Comparison of ENCODE assay signal across 23 mouse cellular contexts in the genomic region with DNA sequence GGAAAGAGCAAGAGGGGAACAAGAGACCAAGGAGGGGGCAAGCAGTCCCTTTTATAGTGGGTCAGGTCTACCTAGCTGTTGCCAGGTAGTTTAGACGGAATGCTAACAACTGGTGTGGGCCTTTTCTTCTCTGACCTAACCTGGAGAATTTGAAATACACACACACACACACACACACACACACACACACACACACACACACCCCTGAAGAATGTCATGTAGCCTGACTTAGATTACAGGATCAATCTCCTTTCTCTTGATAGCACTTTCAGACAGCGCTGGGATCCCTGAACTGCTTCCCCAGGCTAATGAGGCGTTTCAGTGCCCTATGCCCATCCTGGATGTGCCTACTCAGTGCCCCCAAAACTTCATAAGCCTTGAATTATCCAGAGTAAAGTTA. TPM values are rescaled to one million over a fixed set of nuclear protein-coding genes. Genes with fewer than 3 reads are reported as not detected.
A peak's percentile ranks its signal among the peaks of the same experiment; 100 is the strongest.
DNase-seq lines count a peak whose midpoint lies in the region; ATAC-seq lines count a peak whose summit lies in the region.
"Had no signal": no experiment of that assay in that cellular context is flagged by ENCODE, and none has a peak within 500 bp of the region (broad histone marks: within the 10 kb centered on the region; RNA-seq: fewer than 3 reads in every experiment).

No protein-coding gene starts in this region.

- ATAC-seq in liver, embryonic 13.5 days (ENCODE audit: low read depth): peak; percentile 45; the same call in 1 of the 2 replicates
- peak; percentile 56 for ATAC-seq in liver, embryonic 15.5 days (ENCODE audit: insufficient read depth)
- ATAC-seq in liver, embryonic 16.5 days (ENCODE audit: low read depth): no peak
- ATAC-seq in midbrain, embryonic 15.5 days (replicated peaks): no peak
- ATAC-seq: forebrain, embryonic 14.5 days; forebrain, embryonic 16.5 days had no signal

- peak overlapping the region; percentile 42 for H3K4me2 ChIP-seq in liver, embryonic 13.5 days
- H3K4me2 ChIP-seq in liver, embryonic 15.5 days: peak overlapping the region; percentile 46
- 0 out of 2 replicates have a peak overlapping the region, but pooled peaks have one; percentile 1 for H3K4me2 ChIP-seq in liver, embryonic 16.5 days (ENCODE audit: low read depth, low read length)
- H3K4me2 ChIP-seq in midbrain, embryonic 15.5 days: no peak overlapping the region
- H3K4me2 ChIP-seq: embryonic facial prominence, embryonic 13.5 days; embryonic facial prominence, embryonic 15.5 days; forebrain, embryonic 12.5 days had no signal

- H3K27ac ChIP-seq in liver, embryonic 13.5 days: no peak overlapping the region; the same call in 1 of the 2 replicates
- 0 out of 2 replicates have a peak overlapping the region, but pooled peaks have one; percentile 29 for H3K27ac ChIP-seq in liver, embryonic 15.5 days (replicated peaks)
- H3K27ac ChIP-seq in liver, embryonic 16.5 days (ENCODE audit: low read length): no peak overlapping the region
- no peak overlapping the region for H3K27ac ChIP-seq in midbrain, embryonic 15.5 days
- H3K27ac ChIP-seq: embryonic facial prominence, embryonic 13.5 days; embryonic facial prominence, embryonic 15.5 days; forebrain, embryonic 10.5 days; forebrain, embryonic 12.5 days had no signal

- H3K4me3 ChIP-seq in liver, embryonic 13.5 days (replicated peaks): no peak overlapping the region
- H3K4me3 ChIP-seq in liver, embryonic 15.5 days (replicated peaks): no peak overlapping the region
- H3K4me3 ChIP-seq in liver, embryonic 16.5 days (ENCODE audit: low read depth, low read length): no peak overlapping the region
- H3K4me3 ChIP-seq in midbrain, embryonic 15.5 days: no peak overlapping the region
- H3K4me3 ChIP-seq: embryonic facial prominence, embryonic 13.5 days; embryonic facial prominence, embryonic 15.5 days; erythroblast, embryonic 14.5 days; forebrain, embryonic 10.5 days; forebrain, embryonic 12.5 days had no signal

- 72% methylated on average over 3 of the region's 3 CpGs for WGBS in liver, embryonic 13.5 days (ENCODE audit: insufficient replicate concordance)
- 66% methylated on average over 3 of the region's 3 CpGs for WGBS in liver, embryonic 15.5 days (ENCODE audit: insufficient replicate concordance)
- WGBS in liver, embryonic 16.5 days (ENCODE audit: insufficient replicate concordance): 68% methylated on average over 3 of the region's 3 CpGs
- 84% methylated on average over 3 of the region's 3 CpGs for WGBS in midbrain, embryonic 15.5 days

- peaks cover 41% of the 10 kb centered on the region for H3K4me1 ChIP-seq in liver, embryonic 13.5 days (replicated peaks)
- H3K4me1 ChIP-seq in liver, embryonic 15.5 days (replicated peaks): peaks cover 33% of the 10 kb centered on the region
- peaks cover 23% of the 10 kb centered on the region for H3K4me1 ChIP-seq in liver, embryonic 16.5 days (ENCODE audit: control insufficient read depth, low read depth, low read length)
- H3K4me1 ChIP-seq in midbrain, embryonic 15.5 days: peaks cover 22% of the 10 kb centered on the region

- DNase-seq in liver, embryonic 13.5 days: no peak
- no peak for DNase-seq in liver
- DNase-seq: adrenal gland, adult 2 months; adrenal gland, postnatal 10 days; adrenal gland, postnatal 25 days; cerebellum, adult 11 months; cerebellum, adult 18-20 months; cerebellum, adult 8-10 months; cerebellum, adult 9-11 months; cerebellum, postnatal 14 days; cerebellum, postnatal 36 days; embryo, embryonic 11 days had no signal

- no peak overlapping the region for H3K9ac ChIP-seq in liver, embryonic 13.5 days
- H3K9ac ChIP-seq in liver, embryonic 15.5 days: no peak overlapping the region
- H3K9ac ChIP-seq in liver, embryonic 16.5 days (ENCODE audit: low read depth, low read length): no peak overlapping the region
- no peak overlapping the region for H3K9ac ChIP-seq in midbrain, embryonic 15.5 days
- H3K9ac ChIP-seq: embryonic facial prominence, embryonic 13.5 days; embryonic facial prominence, embryonic 15.5 days; forebrain, embryonic 12.5 days had no signal

- H3K36me3 ChIP-seq in liver, embryonic 13.5 days: no peaks in the 10 kb centered on the region
- no peaks in the 10 kb centered on the region for H3K36me3 ChIP-seq in liver, embryonic 15.5 days (replicated peaks)
- no peaks in the 10 kb centered on the region for H3K36me3 ChIP-seq in liver, embryonic 16.5 days (ENCODE audit: control insufficient read depth, insufficient read depth)
- H3K36me3 ChIP-seq in midbrain, embryonic 15.5 days (replicated peaks): no peaks in the 10 kb centered on the region
- H3K36me3 ChIP-seq: embryonic facial prominence, embryonic 13.5 days; embryonic facial prominence, embryonic 15.5 days; forebrain, embryonic 10.5 days; forebrain, embryonic 12.5 days had no signal

- no peaks in the 10 kb centered on the region for H3K27me3 ChIP-seq in liver, embryonic 13.5 days
- H3K27me3 ChIP-seq in liver, embryonic 15.5 days: no peaks in the 10 kb centered on the region
- H3K27me3 ChIP-seq in liver, embryonic 16.5 days (ENCODE audit: control insufficient read depth, insufficient read depth, low read depth, low read length): no peaks in the 10 kb centered on the region
- H3K27me3 ChIP-seq in midbrain, embryonic 15.5 days (replicated peaks): no peaks in the 10 kb centered on the region
- H3K27me3 ChIP-seq: embryonic facial prominence, embryonic 13.5 days; embryonic facial prominence, embryonic 15.5 days; forebrain, embryonic 12.5 days had no signal

- no peaks in the 10 kb centered on the region for H3K9me3 ChIP-seq in liver, embryonic 13.5 days (replicated peaks)
- H3K9me3 ChIP-seq in liver, embryonic 15.5 days (replicated peaks): no peaks in the 10 kb centered on the region
- H3K9me3 ChIP-seq in liver, embryonic 16.5 days (replicated peaks; ENCODE audit: control insufficient read depth, low read length): no peaks in the 10 kb centered on the region
- H3K9me3 ChIP-seq in midbrain, embryonic 15.5 days: no peaks in the 10 kb centered on the region
- H3K9me3 ChIP-seq: embryonic facial prominence, embryonic 13.5 days; embryonic facial prominence, embryonic 15.5 days; forebrain, embryonic 10.5 days; forebrain, embryonic 12.5 days had no signal

RNA-seq across cellular contexts. Expression of gene Gm42372, which starts 4.3 kb away (rescaled TPM):
- polyA plus RNA-seq in liver, embryonic 13.5 days (2015; fragmentation: Nextera tagmentation; extraction: Ambion mirVana): 0.07 and 0.09 TPM in 2 replicates
- 0.06 TPM in 1 of 2 replicates, not detected in the other for polyA plus RNA-seq in liver, embryonic 15.5 days (2015; fragmentation: Nextera tagmentation; extraction: Ambion mirVana)
- 0.04 TPM in 2 replicates for polyA plus RNA-seq in liver, embryonic 16.5 days (2015; fragmentation: Nextera tagmentation; extraction: Ambion mirVana)
- polyA plus RNA-seq in midbrain, embryonic 15.5 days (2015; fragmentation: Nextera tagmentation; extraction: Ambion mirVana): 6.8 and 7.1 TPM in 2 replicates
- polyA plus RNA-seq: C2C12; erythroblast, embryonic 14.5 days had no signal

RNA-seq across cellular contexts. Expression of gene Ccdc8, which starts 13.9 kb away (rescaled TPM):
- 2.8 and 3.6 TPM in 2 replicates for polyA plus RNA-seq in liver, embryonic 13.5 days (2015; fragmentation: Nextera tagmentation; extraction: Ambion mirVana)
- 3.7 and 3.9 TPM in 2 replicates for polyA plus RNA-seq in liver, embryonic 15.5 days (2015; fragmentation: Nextera tagmentation; extraction: Ambion mirVana)
- polyA plus RNA-seq in liver, embryonic 16.5 days (2015; fragmentation: Nextera tagmentation; extraction: Ambion mirVana): 5.3 and 5.9 TPM in 2 replicates
- 6.4 and 6.8 TPM in 2 replicates for polyA plus RNA-seq in midbrain, embryonic 15.5 days (2015; fragmentation: Nextera tagmentation; extraction: Ambion mirVana)

RNA-seq across cellular contexts. Expression of gene Pnmal1, which starts 19.1 kb away (rescaled TPM):
- 0.07 and 0.10 TPM in 2 replicates for polyA plus RNA-seq in liver, embryonic 13.5 days (2015; fragmentation: Nextera tagmentation; extraction: Ambion mirVana)
- 0.05 TPM in 1 of 2 replicates, not detected in the other for polyA plus RNA-seq in liver, embryonic 15.5 days (2015; fragmentation: Nextera tagmentation; extraction: Ambion mirVana)
- 0.02 and 0.05 TPM in 2 replicates for polyA plus RNA-seq in liver, embryonic 16.5 days (2015; fragmentation: Nextera tagmentation; extraction: Ambion mirVana)
- 74.5 and 76.1 TPM in 2 replicates for polyA plus RNA-seq in midbrain, embryonic 15.5 days (2015; fragmentation: Nextera tagmentation; extraction: Ambion mirVana)
- polyA plus RNA-seq: C2C12; erythroblast, embryonic 14.5 days had no signal

RNA-seq across cellular contexts. Expression of gene Pnmal2, which starts 34.1 kb away (rescaled TPM):
- polyA plus RNA-seq in liver, embryonic 13.5 days (2015; fragmentation: Nextera tagmentation; extraction: Ambion mirVana): 0.34 and 0.61 TPM in 2 replicates
- polyA plus RNA-seq in liver, embryonic 15.5 days (2015; fragmentation: Nextera tagmentation; extraction: Ambion mirVana): 0.44 and 0.60 TPM in 2 replicates
- 0.20 and 0.42 TPM in 2 replicates for polyA plus RNA-seq in liver, embryonic 16.5 days (2015; fragmentation: Nextera tagmentation; extraction: Ambion mirVana)
- 198 and 205 TPM in 2 replicates for polyA plus RNA-seq in midbrain, embryonic 15.5 days (2015; fragmentation: Nextera tagmentation; extraction: Ambion mirVana)
- polyA plus RNA-seq: erythroblast, embryonic 14.5 days had no signal

RNA-seq across cellular contexts. Expression of gene Ppp5c, which starts 49.1 kb away (rescaled TPM):
- 54.0 and 61.1 TPM in 2 replicates for polyA plus RNA-seq in liver, embryonic 13.5 days (2015; fragmentation: Nextera tagmentation; extraction: Ambion mirVana)
- polyA plus RNA-seq in liver, embryonic 15.5 days (2015; fragmentation: Nextera tagmentation; extraction: Ambion mirVana): 43.2 and 45.3 TPM in 2 replicates
- polyA plus RNA-seq in liver, embryonic 16.5 days (2015; fragmentation: Nextera tagmentation; extraction: Ambion mirVana): 38.0 and 38.6 TPM in 2 replicates
- 124 and 127 TPM in 2 replicates for polyA plus RNA-seq in midbrain, embryonic 15.5 days (2015; fragmentation: Nextera tagmentation; extraction: Ambion mirVana)

Comparison
In these comparisons a context has a peak if more than half of its experiments do, and no peak if none do; other contexts are left out.
1. ATAC-seq: peak in liver, embryonic 13.5 days (single experiment) and liver, embryonic 15.5 days (single experiment); none in liver, embryonic 16.5 days (single experiment) and midbrain, embryonic 15.5 days (single experiment).
2. RNA of gene Pnmal1, which starts 19.1 kb away (polyA plus RNA-seq): 74.5 to 76.1 TPM in midbrain, embryonic 15.5 days; 0.07 to 0.10 TPM in liver, embryonic 13.5 days, 0.02 to 0.05 TPM in liver, embryonic 16.5 days and 0.05 TPM in liver, embryonic 15.5 days; every median in the first group is over 10 times any median in the second.